Mouse (Mus musculus) heart, embryonic 12.5 days (tissue): ENCODE results near the gene Sv2c. TPM values are rescaled to one million over a fixed set of nuclear protein-coding genes. Genes with fewer than 3 reads are reported as not detected.

Experiments used
- ATAC-seq: fragments of 200-750 bp; cut with Nextera tagmentation; 2 replicates; pipeline ENCODE4 v1.8.0; 2017; ENCODE audit warnings: moderate TSS enrichment, moderate library complexity; ENCODE audit not compliant: insufficient number of reproducible peaks, low FRiP score
- H3K27ac ChIP-seq: fragments of 300-500 bp; sonication (generic); 2 replicates; pipeline ENCODE4 v1.5.1; 2016; ENCODE audit warnings: mild to moderate bottlenecking, moderate library complexity; ENCODE audit not compliant: poor library complexity, severe bottlenecking
- H3K27me3 ChIP-seq: fragments of 300-500 bp; sonication (generic); replicated peaks from 2 replicates; pipeline ENCODE4 v1.6.1; 2016; ENCODE audit warnings: mild to moderate bottlenecking, moderate library complexity
- H3K36me3 ChIP-seq: fragments of 300-500 bp; sonication (generic); 2 replicates; pipeline ENCODE4 v1.6.1; 2016; ENCODE audit warnings: mild to moderate bottlenecking, moderate library complexity
- H3K4me1 ChIP-seq: fragments of 300-500 bp; sonication (generic); replicated peaks from 2 replicates; pipeline ENCODE4 v1.6.1; 2016; ENCODE audit warnings: mild to moderate bottlenecking
- H3K4me2 ChIP-seq: fragments of 300-500 bp; sonication (generic); 2 replicates; pipeline ENCODE4 v1.6.1; 2016; ENCODE audit warnings: mild to moderate bottlenecking, moderate library complexity
- H3K4me3 ChIP-seq: fragments of 300-500 bp; sonication (generic); 2 replicates; pipeline ENCODE4 v1.5.1; 2016; ENCODE audit warnings: mild to moderate bottlenecking
- H3K9ac ChIP-seq: fragments of 300-500 bp; sonication (generic); 2 replicates; pipeline ENCODE4 v1.6.1; 2016; ENCODE audit warnings: mild to moderate bottlenecking, moderate library complexity
- H3K9me3 ChIP-seq: fragments of 300-500 bp; sonication (generic); replicated peaks from 2 replicates; pipeline ENCODE4 v1.6.1; 2016; ENCODE audit warnings: mild to moderate bottlenecking, moderate library complexity
- WGBS: fragments of 180-500 bp; shearing (Covaris S2); methylation state at CpG from one replicate; pipeline ENCODE4 v1.1.7; 2016; 5-methylcytosine and 5-hydroxymethylcytosine counted together
- polyA plus RNA-seq: library from polyadenylated mRNA; unstranded; fragments of >200 nt; fragmentation: Nextera tagmentation; extraction: Ambion mirVana; gene quantifications from 2 replicates; pipeline ENCODE4 v1.2.1, GENCODE M21; 2016

The Sv2c gene
- polyA plus RNA-seq, 1 experiment from 2014 or later: 1.3 TPM

- Histone ChIP-seq H3K9me3 (no peaks in the 10 kb centered on the region), H3K27ac (no peak overlapping the region), H3K36me3 (no peaks in the 10 kb centered on the region), H3K4me3 (no peak overlapping the region), H3K9ac (no peak overlapping the region), H3K27me3 (no peaks in the 10 kb centered on the region), H3K4me2 (no peak overlapping the region), H3K4me1 (no peaks in the 10 kb centered on the region)
- 87% methylated on average over 4 of the region's 4 CpGs for WGBS
- no peak for ATAC-seq
Observed at GRCm38 (mm10) chr13:95941861-95942260, 190.5 kb downstream of the Sv2c start.

- ATAC-seq: no peak
- Histone ChIP-seq H3K4me1 (no peaks in the 10 kb centered on the region), H3K27me3 (no peaks in the 10 kb centered on the region), H3K9me3 (no peaks in the 10 kb centered on the region), H3K4me2 (no peak overlapping the region), H3K9ac (no peak overlapping the region), H3K27ac (no peak overlapping the region), H3K36me3 (no peaks in the 10 kb centered on the region), H3K4me3 (no peak overlapping the region)
- WGBS: 71% methylated on average over 5 of the region's 5 CpGs
Observed at GRCm38 (mm10) chr13:95940811-95941210, 191.6 kb downstream of the Sv2c start.

- 54% methylated on average over 2 of the region's 2 CpGs for WGBS
- H3K4me3 ChIP-seq: no peak overlapping the region
- no peak overlapping the region for H3K9ac ChIP-seq
- ATAC-seq: no peak
- peaks cover 7% of the 10 kb centered on the region for H3K9me3 ChIP-seq
- no peak overlapping the region for H3K27ac ChIP-seq
- H3K4me1 ChIP-seq: no peaks in the 10 kb centered on the region
- H3K27me3 ChIP-seq: no peaks in the 10 kb centered on the region
- no peak overlapping the region for H3K4me2 ChIP-seq
- H3K36me3 ChIP-seq: no peaks in the 10 kb centered on the region
Observed at GRCm38 (mm10) chr13:95924201-95924621, 208.2 kb downstream of the Sv2c start.

- no peak for ATAC-seq
- Histone ChIP-seq H3K9me3 (peaks cover 7% of the 10 kb centered on the region), H3K36me3 (no peaks in the 10 kb centered on the region), H3K4me2 (no peak overlapping the region), H3K27me3 (no peaks in the 10 kb centered on the region), H3K4me3 (no peak overlapping the region), H3K27ac (no peak overlapping the region), H3K9ac (no peak overlapping the region), H3K4me1 (no peaks in the 10 kb centered on the region)
- 89% methylated on average over 4 of the region's 4 CpGs for WGBS
Observed at GRCm38 (mm10) chr13:95922626-95923025, 209.8 kb downstream of the Sv2c start.

- H3K4me3 ChIP-seq: no peak overlapping the region
- H3K27ac ChIP-seq: no peak overlapping the region
- no peak overlapping the region for H3K9ac ChIP-seq
- no peak for ATAC-seq
- no peaks in the 10 kb centered on the region for H3K36me3 ChIP-seq
- H3K4me2 ChIP-seq: no peak overlapping the region
- WGBS: 88% methylated on average over 9 of the region's 9 CpGs
- H3K4me1 ChIP-seq: no peaks in the 10 kb centered on the region
- no peaks in the 10 kb centered on the region for H3K27me3 ChIP-seq
- peaks cover 12% of the 10 kb centered on the region for H3K9me3 ChIP-seq
Observed at GRCm38 (mm10) chr13:95918624-95919284, 213.6 kb downstream of the Sv2c start.

GRCm38 (mm10) chr13:95913046-95913406, 219.4 kb downstream of the Sv2c start:
- ATAC-seq: no peak
- H3K9ac ChIP-seq: no peak overlapping the region
- WGBS: 83% methylated on average over 2 of the region's 2 CpGs
- no peak overlapping the region for H3K4me2 ChIP-seq
- H3K4me1 ChIP-seq: no peaks in the 10 kb centered on the region
- H3K9me3 ChIP-seq: 0 out of 2 replicates have a peak, but pooled peaks cover 6% of the 10 kb centered on the region
- no peaks in the 10 kb centered on the region for H3K27me3 ChIP-seq
- H3K27ac ChIP-seq: no peak overlapping the region
- H3K36me3 ChIP-seq: no peaks in the 10 kb centered on the region
- no peak overlapping the region for H3K4me3 ChIP-seq

GRCm38 (mm10) chr13:95912157-95913045, 220.0 kb downstream of the Sv2c start:
- Histone ChIP-seq H3K4me2 (no peak overlapping the region), H3K27me3 (no peaks in the 10 kb centered on the region), H3K9me3 (0 out of 2 replicates have a peak, but pooled peaks cover 6% of the 10 kb centered on the region), H3K4me3 (no peak overlapping the region), H3K27ac (no peak overlapping the region), H3K36me3 (no peaks in the 10 kb centered on the region), H3K4me1 (no peaks in the 10 kb centered on the region), H3K9ac (no peak overlapping the region)
- ATAC-seq: no peak
- WGBS: 76% methylated on average over 11 of the region's 11 CpGs

- Histone ChIP-seq H3K9ac (no peak overlapping the region), H3K27me3 (no peaks in the 10 kb centered on the region), H3K36me3 (no peaks in the 10 kb centered on the region), H3K4me1 (no peaks in the 10 kb centered on the region), H3K4me3 (no peak overlapping the region), H3K27ac (no peak overlapping the region), H3K9me3 (0 out of 2 replicates have a peak, but pooled peaks cover 4% of the 10 kb centered on the region), H3K4me2 (no peak overlapping the region)
- 76% methylated on average over 9 of the region's 9 CpGs for WGBS
- ATAC-seq: no peak
Observed at GRCm38 (mm10) chr13:95910270-95910669, 222.1 kb downstream of the Sv2c start.

GRCm38 (mm10) chr13:95909244-95909643, 223.1 kb downstream of the Sv2c start:
- WGBS: 67% methylated on average over 2 of the region's 2 CpGs
- H3K4me1 ChIP-seq: no peaks in the 10 kb centered on the region
- H3K4me3 ChIP-seq: no peak overlapping the region
- ATAC-seq: no peak
- no peak overlapping the region for H3K9ac ChIP-seq
- H3K36me3 ChIP-seq: no peaks in the 10 kb centered on the region
- H3K9me3 ChIP-seq: 0 out of 2 replicates have a peak, but pooled peaks cover 4% of the 10 kb centered on the region
- H3K27ac ChIP-seq: no peak overlapping the region
- H3K4me2 ChIP-seq: no peak overlapping the region
- no peaks in the 10 kb centered on the region for H3K27me3 ChIP-seq
